Mouse (Mus musculus): Measurements from ENCODE around the gene Clcnkb. TPM values are rescaled to one million over a fixed set of nuclear protein-coding genes. Genes with fewer than 3 reads are reported as not detected.

The Clcnkb gene
- polyA plus RNA-seq, 1 experiment = not detected

DNA sequence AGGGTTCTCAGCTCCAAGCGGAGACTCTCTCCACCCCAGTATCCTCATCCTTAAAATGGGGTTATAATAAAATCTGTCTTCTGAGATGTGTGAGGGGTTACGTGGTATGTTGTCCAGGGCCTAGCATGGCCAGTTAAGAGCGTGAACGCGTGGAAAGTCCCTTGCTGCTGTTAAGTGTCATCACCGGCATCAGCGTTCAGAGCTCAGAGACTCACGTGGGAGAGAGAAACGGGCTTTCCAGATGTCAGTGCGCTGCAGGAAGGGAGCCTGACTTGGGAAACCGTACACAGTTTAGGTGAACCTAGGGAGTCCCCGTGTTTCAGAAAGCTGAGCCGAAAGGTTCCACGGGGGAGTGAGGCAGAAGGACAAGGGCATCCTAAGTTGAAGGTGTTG is 29.5 kb upstream of the Clcnkb start:
- Histone ChIP-seq H3K4me1 (ENCODE audit: control insufficient read depth, insufficient read depth, low read length) (0 out of 2 replicates have a peak, but pooled peaks cover 5% of the 10 kb centered on the region), H3K27me3 (ENCODE audit: control insufficient read depth, insufficient read depth, low read length) (no peaks in the 10 kb centered on the region), H3K4me3 (replicated peaks; ENCODE audit: insufficient read depth, low read depth, low read length) (peak overlapping the region; percentile 79), H3K27ac (ENCODE audit: insufficient read depth, low read length) (no peak overlapping the region)
- WGBS = 7% methylated on average over 14 of the region's 14 CpGs
- no peak for TF ChIP-seq CTCF (IDR thresholded peaks at IDR 0.05; ENCODE audit: borderline replicate concordance, insufficient read depth, low read depth, low read length)
- TF ChIP-seq POLR2A (IDR thresholded peaks at IDR 0.05; ENCODE audit: borderline replicate concordance, insufficient read depth, low read length) = no peak
- no peak for DNase-seq

DNA sequence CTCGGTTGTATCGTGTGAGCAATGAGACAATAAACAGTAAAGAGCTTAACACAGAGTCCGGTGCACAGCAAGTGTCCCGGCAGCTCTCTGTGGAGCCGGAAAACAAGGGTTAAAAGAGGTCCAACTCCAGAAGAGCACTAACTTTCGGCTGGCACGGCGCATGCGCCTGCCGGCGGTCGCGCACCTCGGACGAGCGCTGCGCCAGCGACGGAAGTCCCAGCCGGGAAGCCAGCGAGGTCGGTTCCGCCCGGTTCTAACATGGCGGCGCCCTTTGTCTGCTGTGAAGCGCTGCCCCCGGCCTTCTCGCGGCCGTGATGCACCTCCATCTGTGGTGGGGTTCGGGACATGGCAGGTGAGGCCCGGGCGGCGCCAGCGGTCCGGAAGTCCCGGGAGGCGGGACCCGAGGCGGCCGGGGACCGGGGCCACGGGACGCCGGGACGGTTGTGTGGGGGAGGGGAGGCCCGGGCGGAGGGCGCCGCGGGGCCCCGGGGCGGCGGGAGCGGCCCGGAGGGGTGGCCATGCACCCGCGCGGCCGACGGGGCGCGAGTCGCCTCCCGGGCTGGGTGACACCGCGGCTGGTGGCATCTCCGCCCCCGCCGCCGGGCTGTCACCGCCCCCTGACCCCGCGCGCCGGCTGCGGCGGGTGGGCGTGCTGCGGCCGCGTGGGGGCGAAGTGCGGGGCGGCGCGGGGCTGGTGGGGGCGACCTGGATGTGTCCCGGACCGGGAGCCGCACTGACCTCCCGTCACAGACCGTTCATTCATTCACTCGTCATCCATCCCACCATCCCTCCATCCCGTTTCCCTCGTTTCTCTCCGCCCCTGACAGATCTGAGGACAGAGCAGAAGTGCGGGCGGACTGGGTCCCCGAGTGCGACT is 28.9 kb upstream of the Clcnkb start, which contains the start of gene Zbtb17:
Gene Zbtb17 (plus strand): TSS at position 204 of the 877 bp plus-strand sequence.
- Histone ChIP-seq H3K4me1 (ENCODE audit: control insufficient read depth, insufficient read depth, low read length) (0 out of 2 replicates have a peak, but pooled peaks cover 5% of the 10 kb centered on the region), H3K27ac (ENCODE audit: insufficient read depth, low read length) (no peak within 1 kb of the TSS; the same call in 1 of the 2 replicates), H3K27me3 (ENCODE audit: control insufficient read depth, insufficient read depth, low read length) (no peaks in the 10 kb centered on the region), H3K4me3 (replicated peaks; ENCODE audit: insufficient read depth, low read depth, low read length) (peak within 1 kb of the TSS; percentile 79)
- peak; percentile 89 to 90 for DNase-seq
- under 1% methylated on average over 98 of the region's 102 CpGs for WGBS
- TF ChIP-seq POLR2A (IDR thresholded peaks at IDR 0.05; ENCODE audit: borderline replicate concordance, insufficient read depth, low read length) (peak; percentile 37; the same call in 1 of the 2 replicates), CTCF (IDR thresholded peaks at IDR 0.05; ENCODE audit: borderline replicate concordance, insufficient read depth, low read depth, low read length) (no peak)

DNA sequence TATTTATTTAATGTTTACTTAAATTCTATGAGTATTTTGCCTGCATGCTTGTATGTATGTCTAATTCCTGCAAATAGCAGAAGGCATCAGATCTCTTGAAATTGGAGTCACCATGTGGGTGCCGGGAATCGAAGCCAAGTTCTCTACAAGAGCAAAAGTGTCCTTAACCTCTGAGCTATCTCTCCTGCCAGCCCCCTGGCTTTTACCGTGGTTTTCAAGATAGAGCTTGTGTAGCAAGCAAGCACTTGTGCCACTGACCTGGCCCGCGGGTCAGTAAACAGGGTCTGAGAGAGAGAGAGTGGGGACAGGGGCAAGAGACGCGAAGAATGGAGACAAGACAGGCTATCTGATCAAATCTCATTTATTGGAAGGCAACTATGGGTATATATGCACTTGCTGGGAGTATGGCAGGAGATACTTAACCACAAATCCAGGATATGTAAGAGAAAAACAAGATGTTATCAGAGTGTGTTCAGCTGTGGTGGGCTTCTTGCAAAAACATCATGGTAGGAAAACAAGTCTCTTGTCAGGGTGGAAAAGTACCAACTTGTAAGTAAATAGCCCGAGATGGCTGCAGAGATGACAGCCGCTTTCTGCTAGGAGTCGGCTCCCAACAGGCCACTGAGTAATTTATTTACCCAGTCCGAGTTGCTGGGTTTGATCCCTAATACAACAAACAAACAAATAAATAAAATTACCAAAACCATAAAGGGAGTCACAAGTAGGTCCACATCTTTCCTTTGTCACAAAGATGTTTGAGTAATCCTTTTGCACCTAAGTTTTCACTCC is 28.0 kb upstream of the Clcnkb start:
- DNase-seq = no peak
- Histone ChIP-seq H3K27me3 (ENCODE audit: control insufficient read depth, insufficient read depth, low read length) (no peaks in the 10 kb centered on the region), H3K27ac (ENCODE audit: insufficient read depth, low read length) (no peak overlapping the region), H3K4me1 (ENCODE audit: control insufficient read depth, insufficient read depth, low read length) (0 out of 2 replicates have a peak, but pooled peaks cover 5% of the 10 kb centered on the region), H3K4me3 (replicated peaks; ENCODE audit: insufficient read depth, low read depth, low read length) (peak overlapping the region; percentile 79)
- no peak for TF ChIP-seq POLR2A (IDR thresholded peaks at IDR 0.05; ENCODE audit: borderline replicate concordance, insufficient read depth, low read length)
- TF ChIP-seq CTCF (IDR thresholded peaks at IDR 0.05; ENCODE audit: borderline replicate concordance, insufficient read depth, low read depth, low read length) = no peak
- WGBS = 41% methylated on average over 11 of the region's 11 CpGs

DNA sequence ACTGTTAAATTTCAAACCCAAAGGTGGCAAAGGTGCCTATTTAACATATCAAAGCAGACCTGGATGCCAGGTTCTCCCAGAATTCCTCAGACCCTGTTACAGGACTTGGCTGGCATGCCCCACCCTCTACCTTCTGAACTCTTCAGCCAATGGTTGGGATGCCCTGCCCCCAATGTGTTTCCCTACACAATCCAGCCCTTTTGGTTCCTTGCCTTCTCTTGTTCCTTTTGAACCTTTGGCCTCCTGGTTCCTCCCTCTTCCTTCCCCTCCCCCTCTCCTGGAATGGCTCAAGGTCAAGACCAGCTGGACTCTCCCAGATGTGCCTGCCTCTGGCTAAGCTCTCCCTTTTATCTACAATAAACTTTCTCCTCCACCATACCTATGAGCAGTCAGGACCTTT is 25.1 kb upstream of the Clcnkb start:
- Histone ChIP-seq H3K4me3 (replicated peaks; ENCODE audit: insufficient read depth, low read depth, low read length) (no peak overlapping the region), H3K27ac (ENCODE audit: insufficient read depth, low read length) (no peak overlapping the region), H3K4me1 (ENCODE audit: control insufficient read depth, insufficient read depth, low read length) (0 out of 2 replicates have a peak, but pooled peaks cover 5% of the 10 kb centered on the region), H3K27me3 (ENCODE audit: control insufficient read depth, insufficient read depth, low read length) (no peaks in the 10 kb centered on the region)
- TF ChIP-seq POLR2A (IDR thresholded peaks at IDR 0.05; ENCODE audit: borderline replicate concordance, insufficient read depth, low read length) (no peak), CTCF (IDR thresholded peaks at IDR 0.05; ENCODE audit: borderline replicate concordance, insufficient read depth, low read depth, low read length) (no peak)
- DNase-seq = no peak

DNA sequence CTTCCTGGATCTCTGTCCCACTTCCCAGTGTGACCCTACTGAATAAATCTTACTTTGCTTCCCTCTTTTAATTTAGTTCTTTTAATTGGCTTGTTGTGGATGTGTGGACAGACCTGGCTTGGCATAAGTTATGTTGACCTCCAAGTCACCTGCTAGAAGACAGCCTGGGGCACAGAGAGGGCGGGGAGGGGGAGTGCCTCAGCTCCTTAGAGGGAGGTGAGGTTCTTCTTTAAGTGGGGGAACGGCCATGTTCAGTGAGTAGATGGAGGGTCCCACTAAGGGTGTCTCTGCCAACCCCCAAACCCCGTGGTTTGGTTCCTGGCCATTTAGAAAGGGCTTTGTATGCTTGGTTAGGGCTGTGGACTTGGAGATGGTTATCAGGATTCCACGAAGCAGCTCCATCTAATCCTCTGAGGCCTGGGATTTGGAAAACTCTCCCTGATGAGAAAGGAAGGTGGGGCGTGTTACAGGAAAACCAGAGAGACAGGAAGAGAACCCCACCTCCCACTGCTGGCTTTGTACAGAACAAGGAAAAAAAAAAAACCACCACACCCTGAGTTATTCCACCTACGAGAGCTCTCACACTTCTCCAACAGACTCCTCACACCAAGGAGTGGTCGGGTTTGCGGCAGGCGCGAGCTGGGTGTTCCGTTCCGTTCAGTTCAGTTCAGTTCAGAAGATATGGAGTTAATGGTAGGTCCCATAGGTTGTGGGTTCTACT is 23.4 kb upstream of the Clcnkb start:
- no peak overlapping the region for H3K27ac ChIP-seq (ENCODE audit: insufficient read depth, low read length)
- TF ChIP-seq POLR2A (IDR thresholded peaks at IDR 0.05; ENCODE audit: borderline replicate concordance, insufficient read depth, low read length) (no peak), CTCF (IDR thresholded peaks at IDR 0.05; ENCODE audit: borderline replicate concordance, insufficient read depth, low read depth, low read length) (no peak)
- no peak for DNase-seq

GRCm38 (mm10) chr4:141435974-141436373 is 20.2 kb upstream of the Clcnkb start, which contains the start of gene Srarp:
Gene Srarp, minus strand, starts transcription at chr4:141436105.
- Histone ChIP-seq H3K27ac (ENCODE audit: insufficient read depth, low read length) (no peak within 1 kb of the TSS), H3K4me1 (ENCODE audit: control insufficient read depth, insufficient read depth, low read length) (peaks cover 5% of the 10 kb centered on the region; the same call in 1 of the 2 replicates), H3K4me3 (replicated peaks; ENCODE audit: insufficient read depth, low read depth, low read length) (peak within 1 kb of the TSS; percentile 26), H3K27me3 (ENCODE audit: control insufficient read depth, insufficient read depth, low read length) (no peaks in the 10 kb centered on the region)
- no peak for DNase-seq
- TF ChIP-seq CTCF (IDR thresholded peaks at IDR 0.05; ENCODE audit: borderline replicate concordance, insufficient read depth, low read depth, low read length) (no peak), POLR2A (IDR thresholded peaks at IDR 0.05; ENCODE audit: borderline replicate concordance, insufficient read depth, low read length) (no peak)
- WGBS = 88% methylated on average over 1 of the region's 1 CpGs

More for the DNA sequence above, 23.4 kb upstream of the Clcnkb start:
- no peak overlapping the region for H3K4me3 ChIP-seq (replicated peaks; ENCODE audit: insufficient read depth, low read depth, low read length)
- no peaks in the 10 kb centered on the region for H3K27me3 ChIP-seq (ENCODE audit: control insufficient read depth, insufficient read depth, low read length)
- H3K4me1 ChIP-seq (ENCODE audit: control insufficient read depth, insufficient read depth, low read length) = no peaks in the 10 kb centered on the region
- WGBS = 81% methylated on average over 12 of the region's 12 CpGs

DNA sequence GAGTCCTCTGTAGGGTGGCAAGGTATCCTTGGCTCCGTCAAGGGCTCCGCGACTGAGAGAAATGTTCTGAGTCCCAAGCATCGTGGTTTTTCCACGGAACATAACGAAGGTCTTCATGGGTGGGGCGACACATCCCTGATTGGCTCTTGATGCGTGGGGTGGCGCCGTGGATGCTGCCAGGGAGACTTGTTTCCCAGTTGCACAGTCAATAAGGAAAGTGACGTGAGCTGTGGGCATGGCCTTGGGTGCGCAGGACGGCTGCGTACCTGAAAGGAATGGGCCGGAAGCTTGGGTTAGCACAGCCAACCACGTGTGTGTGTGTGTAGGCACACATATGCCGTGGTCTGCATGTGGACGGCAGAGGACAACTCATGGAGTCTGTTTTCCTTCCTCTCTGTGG is 17.4 kb upstream of the Clcnkb start:
- Histone ChIP-seq H3K27me3 (ENCODE audit: control insufficient read depth, insufficient read depth, low read length) (no peaks in the 10 kb centered on the region), H3K4me3 (replicated peaks; ENCODE audit: insufficient read depth, low read depth, low read length) (no peak overlapping the region), H3K4me1 (ENCODE audit: control insufficient read depth, insufficient read depth, low read length) (peaks cover 5% of the 10 kb centered on the region; the same call in 1 of the 2 replicates), H3K27ac (ENCODE audit: insufficient read depth, low read length) (no peak overlapping the region)
- DNase-seq = no peak
- 68% methylated on average over 18 of the region's 18 CpGs for WGBS
- no peak for TF ChIP-seq POLR2A (IDR thresholded peaks at IDR 0.05; ENCODE audit: borderline replicate concordance, insufficient read depth, low read length)
- TF ChIP-seq CTCF (IDR thresholded peaks at IDR 0.05; ENCODE audit: borderline replicate concordance, insufficient read depth, low read depth, low read length) = no peak

Measured in cerebellum, adult 2 months (tissue).